Mouse (Mus musculus) embryonic fibroblast, embryonic 13.5 days (primary cell): ENCODE measurements at regions not wholly inside any gene's neighbourhood (a gene's known extent, or its start where the extent isn't known, plus 50 kb on each side); places are given as distances from the start of the nearest gene placed in this dataset.

Experiments
- H3K27ac ChIP-seq: 2 replicates; pipeline ENCODE4 v1.5.1; 2012; ENCODE audit warnings: low read length, control low read depth, inconsistent platforms; ENCODE audit not compliant: insufficient read depth
- H3K4me1 ChIP-seq: 2 replicates; pipeline ENCODE4 v1.6.1; 2011; ENCODE audit warnings: low read length; ENCODE audit not compliant: control insufficient read depth, insufficient read depth
- H3K4me3 ChIP-seq: 2 replicates; pipeline ENCODE4 v1.5.1; 2011; ENCODE audit warnings: mild to moderate bottlenecking, control low read depth, low read length; ENCODE audit not compliant: insufficient read depth
- CTCF ChIP-seq: IDR thresholded peaks from 2 replicates; pipeline ENCODE4 v1.5.1; 2011; ENCODE audit warnings: mild to moderate bottlenecking, control low read depth, low read length, moderate library complexity, borderline replicate concordance; ENCODE audit not compliant: insufficient read depth
- POLR2A ChIP-seq: IDR thresholded peaks from 2 replicates; pipeline ENCODE4 v1.6.1; 2011; ENCODE audit warnings: low read depth, mild to moderate bottlenecking, control low read depth, low read length, moderate library complexity

- Histone ChIP-seq H3K4me1 (no peaks in the 10 kb centered on the region), H3K27ac (no peak overlapping the region), H3K4me3 (no peak overlapping the region)
- TF ChIP-seq CTCF (no peak), POLR2A (no peak)
Measured at GRCm38 (mm10) chr9:30592601-30593000, 165.7 kb downstream of the Snx19 start.

- TF ChIP-seq CTCF (no peak), POLR2A (no peak)
- Histone ChIP-seq H3K4me3 (no peak overlapping the region), H3K4me1 (no peaks in the 10 kb centered on the region)
Measured at GRCm38 (mm10) chr9:30591246-30591645, 164.3 kb downstream of the Snx19 start.

GRCm38 (mm10) chr9:30590661-30591179 is 163.8 kb downstream of the Snx19 start:
- Histone ChIP-seq H3K4me3 (no peak overlapping the region), H3K4me1 (no peaks in the 10 kb centered on the region), H3K27ac (no peak overlapping the region)
- TF ChIP-seq POLR2A (no peak), CTCF (no peak)

More at GRCm38 (mm10) chr9:30591246-30591645, 164.3 kb downstream of the Snx19 start:
- H3K27ac ChIP-seq: no peak overlapping the region

- Histone ChIP-seq H3K4me1 (peaks cover 4% of the 10 kb centered on the region; the same call in 1 of the 2 replicates), H3K27ac (peak overlapping the region; percentile 9; the same call in 1 of the 2 replicates), H3K4me3 (no peak overlapping the region)
- TF ChIP-seq POLR2A: no peak
- TF ChIP-seq CTCF: no peak
Measured at GRCm38 (mm10) chr9:30581271-30581821, 154.4 kb downstream of the Snx19 start.

- TF ChIP-seq CTCF (no peak), POLR2A (no peak)
- Histone ChIP-seq H3K4me3 (no peak overlapping the region), H3K27ac (no peak overlapping the region), H3K4me1 (peaks cover 4% of the 10 kb centered on the region; the same call in 1 of the 2 replicates)
Measured at GRCm38 (mm10) chr9:30580500-30580899, 153.6 kb downstream of the Snx19 start.

- H3K27ac ChIP-seq: no peak overlapping the region
- H3K4me3 ChIP-seq: no peak overlapping the region
- no peak for TF ChIP-seq CTCF
- TF ChIP-seq POLR2A: no peak
- H3K4me1 ChIP-seq: peaks cover 4% of the 10 kb centered on the region; the same call in 1 of the 2 replicates
Measured at GRCm38 (mm10) chr9:30578213-30578612, 151.3 kb downstream of the Snx19 start.

GRCm38 (mm10) chr9:30577243-30577642 is 150.3 kb downstream of the Snx19 start:
- TF ChIP-seq CTCF (no peak), POLR2A (no peak)
- Histone ChIP-seq H3K4me3 (no peak overlapping the region), H3K4me1 (peaks cover 4% of the 10 kb centered on the region; the same call in 1 of the 2 replicates)

GRCm38 (mm10) chr9:30575531-30575930 is 148.6 kb downstream of the Snx19 start:
- TF ChIP-seq CTCF: no peak
- no peak for TF ChIP-seq POLR2A
- Histone ChIP-seq H3K4me1 (no peaks in the 10 kb centered on the region), H3K27ac (no peak overlapping the region), H3K4me3 (no peak overlapping the region)

More at GRCm38 (mm10) chr9:30577243-30577642, 150.3 kb downstream of the Snx19 start:
- no peak overlapping the region for H3K27ac ChIP-seq

- no peak overlapping the region for H3K4me3 ChIP-seq
- no peak overlapping the region for H3K27ac ChIP-seq
- no peaks in the 10 kb centered on the region for H3K4me1 ChIP-seq
- no peak for TF ChIP-seq POLR2A
- TF ChIP-seq CTCF: no peak
Measured at GRCm38 (mm10) chr9:30573294-30573693, 146.4 kb downstream of the Snx19 start.

GRCm38 (mm10) chr9:30571014-30571413 is 144.1 kb downstream of the Snx19 start:
- Histone ChIP-seq H3K4me3 (no peak overlapping the region), H3K27ac (no peak overlapping the region), H3K4me1 (no peaks in the 10 kb centered on the region)
- TF ChIP-seq POLR2A (no peak), CTCF (no peak)
